Mouse (Mus musculus): ENCODE results near the gene Ace. TPM values are rescaled to one million over a fixed set of nuclear protein-coding genes. Genes with fewer than 3 reads are reported as not detected.

Ace gene
- 1.2 and 1.4 TPM in 2 replicates for total RNA-seq (2012; rRNA removed)

GRCm38 (mm10) chr11:105967741-105968574 lies at the start of gene Ace:
Gene Ace (plus strand): TSS chr11:105967945.
- Histone ChIP-seq H3K4me1 (ENCODE audit: control insufficient read depth in 2 of 2, insufficient read depth in 2 of 2, low read length in 2 of 2, poor library complexity in 1 of 2) (peaks cover 0 to 13% of the 10 kb centered on the region in 2 experiments; a peak in 1 of 4 replicates), H3K36me3 (ENCODE audit: control insufficient read depth, insufficient read depth, low read length, poor library complexity, severe bottlenecking) (no peaks in the 10 kb centered on the region), H3K27ac (ENCODE audit: insufficient read depth, low read depth, low read length, poor library complexity, severe bottlenecking) (no peak within 1 kb of the TSS), H3K9me3 (ENCODE audit: control insufficient read depth, insufficient read depth, low read depth, low read length) (no peaks in the 10 kb centered on the region), H3K4me3 (ENCODE audit: insufficient read depth in 1 of 2, low read depth in 1 of 2, low read length in 2 of 2, poor library complexity in 1 of 2, severe bottlenecking in 1 of 2) (peak within 1 kb of the TSS; percentile 69 to 86), H3K9ac (ENCODE audit: insufficient read depth, low read depth, low read length, poor library complexity, severe bottlenecking) (peak within 1 kb of the TSS; percentile 46)
- no peak for TF ChIP-seq CHD2 (IDR thresholded peaks at IDR 0.05; ENCODE audit: low read depth, low read length)
- no peak for TF ChIP-seq MAFK (IDR thresholded peaks at IDR 0.05; ENCODE audit: insufficient read depth, low read depth, low read length)
- 0 out of 2 replicates have a peak, but pooled peaks have one; percentile 19 for TF ChIP-seq HCFC1 (IDR thresholded peaks at IDR 0.05; ENCODE audit: borderline replicate concordance, insufficient read depth, low read length)
- no peak for TF ChIP-seq ZNF384 (IDR thresholded peaks at IDR 0.05; ENCODE audit: low read depth, low read length)
- TF ChIP-seq ZC3H11A (IDR thresholded peaks at IDR 0.05; ENCODE audit: borderline replicate concordance, low read depth, low read length), result no peak
- no peak for DNase-seq (ENCODE audit: low read depth, low spot score)
- in situ Hi-C loops (cut with MboI; ENCODE audit: low sequenced_read_pairs in 2 of 2, unreplicated experiment in 2 of 2), result no loop called here

- TF ChIP-seq CHD2 (IDR thresholded peaks at IDR 0.05; ENCODE audit: low read depth, low read length), result no peak
- no peak for TF ChIP-seq ZNF384 (IDR thresholded peaks at IDR 0.05; ENCODE audit: low read depth, low read length)
- no peak for TF ChIP-seq ZC3H11A (IDR thresholded peaks at IDR 0.05; ENCODE audit: borderline replicate concordance, low read depth, low read length)
These were observed 47.5 kb upstream of the Ace start for GRCm38 (mm10) chr11:105920098-105920785.

GRCm38 (mm10) chr11:105920836-105921235 lies 46.9 kb upstream of the Ace start:
- no peaks in the 10 kb centered on the region for H3K36me3 ChIP-seq (ENCODE audit: control insufficient read depth, insufficient read depth, low read length, poor library complexity, severe bottlenecking)
- no peak overlapping the region for H3K9ac ChIP-seq (ENCODE audit: insufficient read depth, low read depth, low read length, poor library complexity, severe bottlenecking)
- TF ChIP-seq ZC3H11A (IDR thresholded peaks at IDR 0.05; ENCODE audit: borderline replicate concordance, low read depth, low read length), result no peak
- TF ChIP-seq CHD2 (IDR thresholded peaks at IDR 0.05; ENCODE audit: low read depth, low read length), result no peak
- TF ChIP-seq MAFK (IDR thresholded peaks at IDR 0.05; ENCODE audit: insufficient read depth, low read depth, low read length), result no peak
- TF ChIP-seq HCFC1 (IDR thresholded peaks at IDR 0.05; ENCODE audit: borderline replicate concordance, insufficient read depth, low read length), result no peak
- no peak for TF ChIP-seq ZNF384 (IDR thresholded peaks at IDR 0.05; ENCODE audit: low read depth, low read length)
- no peaks in the 10 kb centered on the region for H3K4me1 ChIP-seq (ENCODE audit: control insufficient read depth in 2 of 2, insufficient read depth in 2 of 2, low read length in 2 of 2, poor library complexity in 1 of 2)
- H3K9me3 ChIP-seq (ENCODE audit: control insufficient read depth, insufficient read depth, low read depth, low read length), result no peaks in the 10 kb centered on the region
- no peak overlapping the region for H3K27ac ChIP-seq (ENCODE audit: insufficient read depth, low read depth, low read length, poor library complexity, severe bottlenecking)
- DNase-seq (ENCODE audit: low read depth, low spot score), result no peak
- in situ Hi-C loops (cut with MboI; ENCODE audit: low sequenced_read_pairs in 2 of 2, unreplicated experiment in 2 of 2), result loop anchor here in 1 of 2 experiments (25.0 kb wide), 1 partner anchor 559 kb away; no protein-coding TSS in a partner anchor
- H3K4me3 ChIP-seq (ENCODE audit: insufficient read depth in 1 of 2, low read depth in 1 of 2, low read length in 2 of 2, poor library complexity in 1 of 2, severe bottlenecking in 1 of 2), result no peak overlapping the region

More at GRCm38 (mm10) chr11:105920098-105920785, 47.5 kb upstream of the Ace start:
- H3K36me3 ChIP-seq (ENCODE audit: control insufficient read depth, insufficient read depth, low read length, poor library complexity, severe bottlenecking), result no peaks in the 10 kb centered on the region
- H3K4me1 ChIP-seq (ENCODE audit: control insufficient read depth in 2 of 2, insufficient read depth in 2 of 2, low read length in 2 of 2, poor library complexity in 1 of 2), result no peaks in the 10 kb centered on the region
- H3K4me3 ChIP-seq (ENCODE audit: insufficient read depth in 1 of 2, low read depth in 1 of 2, low read length in 2 of 2, poor library complexity in 1 of 2, severe bottlenecking in 1 of 2), result no peak overlapping the region
- H3K9me3 ChIP-seq (ENCODE audit: control insufficient read depth, insufficient read depth, low read depth, low read length), result no peaks in the 10 kb centered on the region
- no peak overlapping the region for H3K27ac ChIP-seq (ENCODE audit: insufficient read depth, low read depth, low read length, poor library complexity, severe bottlenecking)
- DNase-seq (ENCODE audit: low read depth, low spot score), result no peak
- no peak overlapping the region for H3K9ac ChIP-seq (ENCODE audit: insufficient read depth, low read depth, low read length, poor library complexity, severe bottlenecking)
- in situ Hi-C loops (cut with MboI; ENCODE audit: low sequenced_read_pairs in 2 of 2, unreplicated experiment in 2 of 2), result loop anchor here in 1 of 2 experiments (25.0 kb wide), 1 partner anchor 558 kb away; no protein-coding TSS in a partner anchor

- no peaks in the 10 kb centered on the region for H3K36me3 ChIP-seq (ENCODE audit: control insufficient read depth, insufficient read depth, low read length, poor library complexity, severe bottlenecking)
- in situ Hi-C loops (cut with MboI; ENCODE audit: low sequenced_read_pairs in 2 of 2, unreplicated experiment in 2 of 2), result loop anchor here in 1 of 2 experiments (25.0 kb wide), 1 partner anchor 559 kb away; no protein-coding TSS in a partner anchor
- TF ChIP-seq MAFK (IDR thresholded peaks at IDR 0.05; ENCODE audit: insufficient read depth, low read depth, low read length) (no peak), HCFC1 (IDR thresholded peaks at IDR 0.05; ENCODE audit: borderline replicate concordance, insufficient read depth, low read length) (no peak), ZNF384 (IDR thresholded peaks at IDR 0.05; ENCODE audit: low read depth, low read length) (no peak), CHD2 (IDR thresholded peaks at IDR 0.05; ENCODE audit: low read depth, low read length) (no peak), ZC3H11A (IDR thresholded peaks at IDR 0.05; ENCODE audit: borderline replicate concordance, low read depth, low read length) (no peak)
These were observed 46.5 kb upstream of the Ace start for GRCm38 (mm10) chr11:105921275-105921674.

More at GRCm38 (mm10) chr11:105921275-105921674, 46.5 kb upstream of the Ace start:
- Histone ChIP-seq H3K9me3 (ENCODE audit: control insufficient read depth, insufficient read depth, low read depth, low read length) (no peaks in the 10 kb centered on the region), H3K27ac (ENCODE audit: insufficient read depth, low read depth, low read length, poor library complexity, severe bottlenecking) (no peak overlapping the region), H3K4me3 (ENCODE audit: insufficient read depth in 1 of 2, low read depth in 1 of 2, low read length in 2 of 2, poor library complexity in 1 of 2, severe bottlenecking in 1 of 2) (no peak overlapping the region), H3K4me1 (ENCODE audit: control insufficient read depth in 2 of 2, insufficient read depth in 2 of 2, low read length in 2 of 2, poor library complexity in 1 of 2) (no peaks in the 10 kb centered on the region), H3K9ac (ENCODE audit: insufficient read depth, low read depth, low read length, poor library complexity, severe bottlenecking) (no peak overlapping the region)
- no peak for DNase-seq (ENCODE audit: low read depth, low spot score)
